Mouse (Mus musculus) erythroblast, embryonic 14.5 days (primary cell): Measurements from ENCODE around the gene Ccdc85b.

Source experiments
- GATA1 ChIP-seq: IDR thresholded peaks from 2 replicates; pipeline ENCODE4 v1.6.1; 2012; ENCODE audit warnings: low read length, inconsistent platforms, mixed read lengths
- TAL1 ChIP-seq: IDR thresholded peaks from 3 replicates; pipeline ENCODE4 v1.6.1; 2012; ENCODE audit warnings: low read length, inconsistent platforms, mixed read lengths

DNA sequence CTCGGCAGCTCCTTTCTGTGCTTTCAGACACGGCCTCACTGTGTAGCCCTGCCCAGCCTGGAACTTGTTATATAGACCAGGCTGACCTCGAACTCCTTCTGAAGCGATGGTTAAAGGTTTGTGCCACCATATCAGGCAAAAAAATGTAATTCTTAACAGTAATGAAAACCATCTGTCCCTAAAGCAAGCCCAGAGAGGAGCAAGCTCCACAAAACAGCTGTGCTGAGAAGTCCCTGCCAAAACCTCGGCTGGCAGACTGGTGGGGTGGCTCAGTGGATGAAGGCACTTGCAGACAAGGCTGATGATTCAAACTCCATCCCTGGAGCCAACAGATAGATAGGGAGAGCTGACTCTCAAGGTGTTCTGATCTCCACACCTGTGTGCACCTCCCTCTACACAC is 48.6 kb downstream of the Ccdc85b start:
- TF ChIP-seq GATA1 (no peak), TAL1 (no peak)
